Mouse (Mus musculus): ENCODE data around the gene Fam161b. TPM values are rescaled to one million over a fixed set of nuclear protein-coding genes. Genes with fewer than 3 reads are reported as not detected.

The Fam161b gene
- 1 to 10 TPM; 9.6 TPM for total RNA-seq (2021)

DNA sequence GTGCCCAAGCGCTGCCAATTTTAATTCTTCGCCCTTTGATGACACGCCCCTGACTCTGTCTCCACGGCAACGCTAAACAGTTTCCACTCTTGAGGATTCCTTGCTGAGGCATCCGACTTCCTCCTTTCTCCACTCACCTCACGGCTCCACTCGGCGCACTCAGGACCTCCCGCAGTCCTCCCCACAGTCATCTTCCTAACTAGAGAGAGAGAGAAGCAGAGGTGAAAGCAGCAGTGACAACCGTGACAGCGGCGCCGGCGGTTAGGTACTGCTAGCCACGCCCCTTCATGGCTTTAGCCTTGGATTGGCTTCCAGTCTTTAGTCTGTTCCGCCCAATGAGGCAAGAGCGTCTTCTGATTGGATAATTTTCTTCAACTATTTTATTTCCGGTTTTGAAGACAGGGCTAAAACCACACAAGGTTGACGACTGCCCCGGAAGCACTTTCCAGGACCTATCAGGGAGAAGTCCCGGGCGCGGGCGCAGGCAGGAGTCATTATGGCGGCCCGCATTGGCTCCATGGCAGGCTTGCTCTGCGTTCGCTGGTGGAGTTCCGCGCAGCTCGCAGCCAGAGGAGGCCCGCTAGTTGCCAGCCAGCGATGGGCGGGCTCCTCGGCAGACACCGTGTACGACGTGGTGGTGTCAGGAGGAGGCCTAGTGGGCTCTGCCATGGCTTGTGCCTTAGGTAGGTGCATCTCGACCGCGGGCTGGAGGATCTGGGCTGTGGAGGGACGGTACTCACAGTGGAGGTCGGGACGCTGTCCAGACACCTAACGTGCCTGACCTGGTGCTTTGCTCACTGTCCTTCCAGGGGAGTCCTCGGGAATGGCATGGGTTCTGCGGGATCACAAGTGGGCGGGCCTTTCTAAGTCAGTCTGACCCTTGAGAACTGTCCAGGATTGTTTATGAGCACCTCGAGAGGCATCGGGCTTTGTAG lies at the start of gene Fam161b, which contains the start of gene Coq6:
Gene Fam161b (minus strand): TSS at position 279 of the 935 bp plus-strand sequence.
Gene Coq6 (plus strand): TSS at position 103 of the 935 bp plus-strand sequence.
- peak; percentile 96 to 97 for DNase-seq (ENCODE audit: extremely low spot score in 1 of 2, low spot score in 2 of 2)
- intact Hi-C loops (cut with DNase I), result no loop called here

DNA sequence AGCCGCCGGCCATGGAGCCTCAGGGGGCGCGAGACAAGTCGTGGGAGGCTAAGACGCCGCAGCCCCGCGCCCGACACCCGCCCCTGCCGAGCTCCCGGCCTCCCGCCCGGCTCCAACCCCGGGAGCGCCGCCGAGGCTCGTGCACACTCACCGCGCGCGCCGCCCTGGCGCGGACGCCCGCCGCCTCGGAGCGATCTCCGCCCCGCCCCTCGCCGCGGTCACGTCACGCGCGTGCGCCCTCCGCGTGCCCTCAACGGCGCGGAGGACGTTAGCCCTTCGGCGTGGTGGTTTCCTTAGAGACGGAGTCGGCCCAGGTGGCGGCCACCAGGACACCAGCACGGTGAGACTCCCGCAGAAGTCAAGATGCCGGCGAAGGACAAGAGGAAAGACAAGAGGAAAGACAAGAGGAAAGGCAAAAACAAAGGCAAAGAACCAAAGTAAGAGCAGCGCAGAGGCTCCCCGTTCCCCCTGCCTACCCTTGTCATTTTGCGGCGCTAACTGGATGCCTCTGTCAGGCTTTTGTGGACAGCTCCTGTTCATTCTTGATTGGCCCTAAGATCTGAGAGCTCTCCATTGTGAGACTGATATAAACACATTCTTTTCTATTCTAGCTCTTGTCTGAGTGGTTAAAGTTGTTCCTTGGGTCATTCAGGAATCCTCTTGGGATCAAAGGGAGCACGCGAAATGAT lies 47.3 kb upstream of the Fam161b start, which contains the start of the genes Entpd5 and Bbof1:
Gene Entpd5 (minus strand): TSS at position 211 of the 689 bp plus-strand sequence.
Gene Bbof1 (plus strand): TSS at position 253 of the 689 bp plus-strand sequence.
- peak; percentile 82 to 94 for DNase-seq (ENCODE audit: extremely low spot score in 1 of 2, low spot score in 2 of 2)
- intact Hi-C loops (cut with DNase I), result no loop called here

DNA sequence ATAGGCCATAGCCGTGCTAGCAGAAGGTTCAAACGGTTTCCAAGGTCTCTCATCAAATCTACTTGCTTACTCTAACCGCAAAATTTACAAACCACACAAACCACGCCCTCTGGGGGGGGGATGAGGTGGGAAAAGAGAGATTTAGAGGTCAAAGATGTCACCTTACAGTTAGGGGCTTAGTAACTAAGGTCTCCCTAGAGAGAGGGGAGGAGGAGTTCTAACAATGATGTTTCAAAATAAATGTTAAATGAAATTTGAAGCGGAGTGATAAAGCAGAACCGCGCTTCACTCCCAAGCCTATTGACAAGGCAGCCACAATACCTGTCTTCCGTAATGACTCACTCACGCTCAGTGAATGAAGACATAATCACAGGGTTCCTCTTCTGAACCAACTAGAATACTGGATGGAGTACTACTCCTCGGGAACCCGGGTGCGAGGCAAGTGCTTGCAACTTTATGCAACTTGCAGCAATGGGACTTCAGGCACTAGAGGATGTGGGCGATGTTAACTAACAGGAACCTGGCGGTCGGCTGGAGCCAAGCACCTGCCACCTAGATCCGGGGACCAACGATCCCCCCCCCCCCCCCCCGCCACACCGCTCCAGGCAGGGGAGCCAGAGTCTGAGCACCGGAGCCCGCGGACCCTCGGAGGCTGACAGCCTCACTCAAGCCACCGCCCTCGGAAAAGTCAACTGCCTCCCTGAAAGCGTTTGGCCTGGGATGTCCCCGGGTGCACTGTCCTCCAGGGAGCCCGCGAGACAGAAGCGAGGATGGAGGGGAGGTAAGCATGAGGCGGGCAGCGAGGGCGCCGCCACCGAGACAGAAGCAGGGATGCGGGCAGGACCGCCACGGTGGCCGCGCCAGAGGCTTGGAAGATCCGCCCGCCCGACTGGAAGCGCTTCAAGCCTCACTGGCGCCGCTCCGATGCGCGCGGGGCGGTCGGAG lies 46.5 kb upstream of the Fam161b start:
- DNase-seq (ENCODE audit: extremely low spot score in 1 of 2, low spot score in 2 of 2), result peak in 1 of 2 experiments; percentile 27
- intact Hi-C loops (cut with DNase I), result no loop called here

DNA sequence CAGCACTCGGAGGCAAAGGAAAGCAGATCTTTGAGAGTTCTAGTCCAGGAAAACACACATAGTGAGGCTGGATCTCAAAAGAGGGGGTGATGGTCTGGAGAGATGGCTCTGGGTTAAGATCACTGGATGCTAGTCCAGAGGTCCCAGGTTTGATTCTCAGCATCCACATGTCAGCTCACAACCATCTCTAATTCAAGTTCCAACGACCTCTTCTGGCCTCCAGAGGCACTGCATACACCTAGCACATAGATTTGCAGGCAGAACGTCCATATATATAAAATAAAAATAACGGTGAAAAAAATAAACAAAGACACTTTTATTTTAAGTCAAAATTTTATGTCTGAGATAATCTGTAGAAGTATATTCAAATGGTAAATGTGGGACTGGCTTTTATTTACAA lies 45.6 kb upstream of the Fam161b start:
- intact Hi-C loops (cut with DNase I), result no loop called here
- DNase-seq (ENCODE audit: extremely low spot score in 1 of 2, low spot score in 2 of 2), result no peak

DNA sequence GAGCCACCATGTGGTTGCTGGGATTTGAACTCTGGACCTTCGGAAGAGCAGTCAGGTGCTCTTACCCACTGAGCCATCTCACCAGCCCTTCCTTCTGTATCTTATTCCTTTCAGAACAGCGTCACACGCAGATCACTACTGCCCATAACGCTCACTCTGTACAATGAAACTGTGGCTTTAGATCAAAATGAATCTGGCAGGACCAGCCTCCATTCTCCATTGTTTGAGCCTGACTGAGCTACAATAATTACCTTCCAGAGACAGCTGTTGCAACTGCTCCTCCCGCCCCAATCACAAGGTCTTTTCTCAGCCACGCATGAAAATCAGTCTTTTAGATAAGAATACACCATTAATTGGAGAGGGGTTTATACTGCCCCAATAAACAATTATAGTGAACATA lies 42.9 kb upstream of the Fam161b start:
- intact Hi-C loops (cut with DNase I), result no loop called here
- no peak for DNase-seq (ENCODE audit: extremely low spot score in 1 of 2, low spot score in 2 of 2)

DNA sequence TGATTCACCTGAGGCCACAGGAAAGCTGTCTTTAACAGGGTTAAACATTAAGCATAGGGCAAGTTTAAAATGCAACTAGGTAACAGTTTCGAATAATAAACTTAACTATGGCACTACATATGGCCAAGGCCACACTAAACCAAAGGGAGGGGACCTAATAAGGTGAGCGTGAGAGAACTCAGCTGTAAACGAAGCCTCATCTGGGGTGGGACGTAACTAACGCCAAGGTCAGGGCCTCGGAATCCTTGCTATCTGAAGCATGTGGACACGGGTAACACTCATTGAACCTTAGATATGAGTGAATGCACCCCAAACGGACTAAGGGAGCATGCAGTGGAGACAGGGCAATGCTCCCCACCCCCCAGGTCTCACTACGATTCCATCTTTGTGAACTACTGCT lies 41.3 kb upstream of the Fam161b start:
- intact Hi-C loops (cut with DNase I), result no loop called here

DNA sequence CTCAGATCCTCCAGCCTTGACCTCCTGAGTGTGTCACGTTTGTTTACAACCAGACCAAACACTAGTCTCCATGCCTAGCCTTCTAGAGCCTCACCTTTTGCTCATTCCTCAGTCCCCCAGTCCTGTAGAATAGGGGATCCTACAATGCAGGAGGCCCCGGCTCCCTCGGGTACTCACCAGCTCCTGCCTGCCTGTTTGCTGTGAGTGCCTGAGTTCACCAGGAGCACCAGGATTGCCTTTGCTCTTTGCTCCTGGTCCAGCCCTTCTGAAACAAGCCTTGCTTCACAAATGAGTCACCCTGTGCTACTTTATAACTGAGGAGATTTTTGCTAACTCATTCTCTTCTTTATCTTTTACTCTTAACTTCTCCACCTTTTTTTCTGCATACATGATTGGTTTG lies 39.0 kb upstream of the Fam161b start:
- intact Hi-C loops (cut with DNase I), result no loop called here
- DNase-seq (ENCODE audit: extremely low spot score in 1 of 2, low spot score in 2 of 2), result no peak

More for the DNA sequence above, 41.3 kb upstream of the Fam161b start:
- no peak for DNase-seq (ENCODE audit: extremely low spot score in 1 of 2, low spot score in 2 of 2)

DNA sequence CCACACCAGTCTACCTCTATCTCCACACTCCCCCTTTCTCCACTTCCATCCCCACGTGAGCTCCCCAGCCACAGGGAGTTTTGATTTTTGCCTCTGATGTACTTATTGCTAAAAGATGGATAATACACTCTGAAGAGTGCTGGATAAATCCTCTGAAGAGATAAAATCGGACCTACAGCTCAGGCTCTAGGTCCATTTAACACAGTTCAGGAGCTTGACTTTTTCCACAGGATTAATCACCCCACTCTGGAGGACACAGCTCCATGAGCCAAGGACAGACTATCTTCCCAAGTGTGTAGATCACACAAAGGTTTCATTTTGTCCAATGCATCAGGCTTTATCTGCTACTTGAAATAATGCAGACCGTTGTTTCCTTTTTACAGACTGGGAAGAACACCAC lies 38.4 kb upstream of the Fam161b start:
- DNase-seq (ENCODE audit: extremely low spot score in 1 of 2, low spot score in 2 of 2), result no peak
- intact Hi-C loops (cut with DNase I), result no loop called here

DNA sequence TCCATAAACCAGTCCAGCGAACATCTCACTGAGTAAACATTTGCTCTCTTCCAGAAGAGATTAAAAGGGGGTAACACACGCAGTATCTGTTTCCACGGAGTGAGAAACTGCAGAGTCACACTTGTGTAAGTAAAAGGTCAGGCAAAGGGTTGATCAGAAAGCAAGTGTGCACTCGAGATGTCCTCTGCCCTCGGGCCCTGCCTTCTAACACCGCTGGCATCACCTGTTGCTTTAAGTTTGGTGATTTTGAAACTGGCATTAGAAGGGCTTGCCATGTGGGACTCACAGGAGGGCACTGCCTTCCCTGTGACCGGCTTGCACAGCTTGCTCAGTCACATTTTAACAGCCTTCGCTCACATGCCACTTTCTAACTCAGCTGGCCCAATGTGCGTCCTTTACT lies 38.0 kb upstream of the Fam161b start:
- DNase-seq (ENCODE audit: extremely low spot score in 1 of 2, low spot score in 2 of 2), result no peak
- intact Hi-C loops (cut with DNase I), result no loop called here

DNA sequence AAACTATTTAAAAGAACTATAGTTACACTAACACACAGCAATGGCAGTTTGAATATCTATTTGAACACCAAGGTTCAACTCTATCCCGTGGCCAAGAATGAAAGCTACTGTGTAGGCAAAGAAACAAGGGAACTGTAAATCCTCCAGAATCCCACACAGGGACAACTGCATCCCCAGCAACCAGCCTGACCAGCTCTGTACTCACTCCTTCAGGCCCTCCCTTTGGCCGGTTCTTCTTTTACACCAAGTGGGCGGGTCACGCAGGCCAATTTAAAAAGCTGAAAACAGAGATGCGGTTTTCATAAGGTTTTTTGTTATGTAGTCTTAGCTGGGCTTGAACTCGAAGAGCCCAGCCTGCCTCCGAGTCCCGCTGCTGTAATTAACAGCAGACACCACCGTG lies 37.5 kb upstream of the Fam161b start:
- intact Hi-C loops (cut with DNase I), result no loop called here
- DNase-seq (ENCODE audit: extremely low spot score in 1 of 2, low spot score in 2 of 2), result no peak

DNA sequence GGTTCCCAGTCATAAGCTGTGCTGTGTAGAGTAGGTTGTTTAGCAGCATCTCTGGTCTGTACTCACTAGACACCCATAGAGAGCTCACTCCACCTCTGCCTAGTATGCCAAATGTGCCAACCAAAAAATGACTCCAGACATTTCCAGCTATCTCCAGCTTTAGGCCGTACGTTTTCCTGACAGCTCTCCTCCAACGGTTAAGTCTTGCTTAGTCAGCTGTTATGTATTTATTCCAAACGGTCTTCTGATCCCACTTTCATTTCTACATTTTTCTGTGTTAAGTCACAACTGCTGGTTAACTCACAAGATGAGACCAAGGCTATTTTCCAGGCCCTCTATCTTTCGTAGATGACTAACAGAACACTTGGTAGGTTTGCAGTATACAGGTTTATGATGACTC lies 37.0 kb upstream of the Fam161b start:
- DNase-seq (ENCODE audit: extremely low spot score in 1 of 2, low spot score in 2 of 2), result no peak
- intact Hi-C loops (cut with DNase I), result no loop called here

DNA sequence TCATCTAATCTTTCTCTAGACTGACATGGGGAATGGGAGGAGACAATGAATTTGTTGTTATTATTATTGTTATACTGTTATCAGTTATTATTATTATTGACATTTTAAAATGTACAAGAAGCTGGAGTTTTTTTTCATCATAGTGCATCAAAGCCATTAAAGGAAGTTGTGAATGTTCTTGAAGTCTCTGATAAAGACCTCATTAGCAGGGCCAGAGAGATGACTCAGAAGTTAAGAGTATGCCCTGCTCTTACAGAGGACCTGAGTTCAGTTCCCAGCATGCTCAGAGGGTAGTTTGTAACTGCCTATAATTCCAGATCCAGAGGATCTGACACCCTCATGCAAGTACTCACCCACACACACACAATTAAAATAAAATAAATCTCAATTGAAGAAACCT lies 36.1 kb upstream of the Fam161b start:
- no peak for DNase-seq (ENCODE audit: extremely low spot score in 1 of 2, low spot score in 2 of 2)
- intact Hi-C loops (cut with DNase I), result no loop called here

DNA sequence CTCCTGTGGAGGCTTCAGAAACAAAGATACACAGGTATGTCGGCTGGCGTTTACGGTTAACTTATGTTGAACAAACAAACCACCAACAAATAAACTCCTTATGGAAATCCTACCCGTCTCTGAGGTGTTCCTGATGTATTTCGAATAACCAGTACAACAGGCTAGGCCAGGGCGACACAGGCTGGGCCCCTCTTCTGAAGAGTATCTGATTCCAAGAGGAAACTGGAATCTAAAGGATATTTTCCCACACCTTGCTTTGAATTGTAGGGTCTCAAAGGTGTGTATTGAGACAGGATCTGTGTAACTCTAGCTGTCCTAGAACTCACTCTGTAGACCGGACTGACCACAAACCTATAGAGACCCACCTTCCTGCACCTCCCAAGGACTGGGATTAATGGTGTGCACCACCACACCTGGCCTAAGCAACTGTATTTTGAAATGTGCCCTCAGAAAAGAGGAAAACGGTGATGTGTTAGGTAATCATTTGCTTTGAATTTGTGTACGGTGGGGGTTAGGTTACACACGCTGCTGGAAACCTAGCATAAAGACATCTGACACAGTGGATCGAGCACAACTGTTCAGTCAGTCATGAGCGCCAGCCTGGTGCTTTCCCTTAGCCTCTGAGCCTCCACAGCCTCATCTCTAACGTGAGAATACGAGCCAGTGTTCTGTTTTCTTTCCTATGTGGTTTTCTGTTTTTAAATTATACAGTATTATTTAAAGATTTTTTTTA lies 35.5 kb upstream of the Fam161b start:
- no peak for DNase-seq (ENCODE audit: extremely low spot score in 1 of 2, low spot score in 2 of 2)
- intact Hi-C loops (cut with DNase I), result no loop called here

DNA sequence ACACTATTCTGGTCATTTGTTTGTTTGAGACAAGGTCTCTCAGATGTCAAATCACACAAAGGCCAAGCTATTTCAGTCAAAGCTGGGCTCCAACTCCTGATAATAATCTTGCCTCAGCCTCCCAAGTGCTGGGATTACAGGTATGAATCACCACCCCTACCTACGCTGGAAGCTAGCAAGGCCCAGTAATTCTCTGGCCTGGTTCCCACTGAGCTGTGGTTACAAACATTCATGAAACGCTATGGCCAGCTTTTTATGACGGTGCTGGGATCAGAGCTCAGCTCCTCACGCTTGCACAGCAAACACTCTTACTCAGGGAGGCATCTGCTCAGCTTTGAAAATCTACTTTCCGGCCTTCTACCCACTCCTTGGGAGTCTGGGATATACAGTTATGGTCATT lies 32.2 kb upstream of the Fam161b start:
- no peak for DNase-seq (ENCODE audit: extremely low spot score in 1 of 2, low spot score in 2 of 2)
- intact Hi-C loops (cut with DNase I), result no loop called here

DNA sequence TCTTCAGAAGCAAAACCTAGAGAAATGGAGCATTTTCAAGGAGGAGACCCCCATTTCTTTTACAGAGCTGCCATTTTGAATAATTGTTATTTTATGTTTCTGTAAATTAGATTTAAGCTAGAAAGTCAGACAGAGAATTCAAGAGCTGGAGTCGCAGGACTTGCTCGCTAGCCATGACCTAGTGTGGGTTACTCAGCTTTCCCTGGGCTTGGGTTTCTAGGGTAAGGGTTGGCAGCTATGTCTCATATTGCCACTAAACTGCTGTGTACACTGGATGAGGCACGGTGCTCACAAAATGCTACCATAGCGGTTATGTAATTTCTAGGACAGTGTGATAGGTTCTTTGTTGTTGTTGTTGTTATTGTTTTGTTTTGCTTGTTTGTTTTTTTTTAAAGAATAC lies 31.0 kb upstream of the Fam161b start:
- DNase-seq (ENCODE audit: extremely low spot score in 1 of 2, low spot score in 2 of 2), result no peak
- intact Hi-C loops (cut with DNase I), result no loop called here

DNA sequence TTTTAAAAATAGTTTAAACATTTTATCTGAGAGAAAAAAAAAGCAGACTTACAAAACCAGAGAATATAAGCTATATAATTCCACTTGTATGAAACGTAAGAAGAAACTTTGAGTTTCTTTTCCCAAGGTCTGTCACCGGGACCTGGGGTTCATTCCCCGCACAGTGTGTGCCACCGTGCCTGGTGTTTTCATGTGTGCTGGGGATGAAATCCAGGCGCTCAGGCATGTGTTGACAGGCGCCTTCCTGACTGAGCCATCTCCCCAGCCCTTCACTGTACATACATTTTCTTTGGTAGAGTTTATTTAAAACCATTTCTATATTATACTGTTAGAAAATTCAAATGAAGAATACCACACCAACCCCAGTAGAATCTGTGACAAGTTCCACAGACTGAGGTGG lies 28.7 kb upstream of the Fam161b start:
- no peak for DNase-seq (ENCODE audit: extremely low spot score in 1 of 2, low spot score in 2 of 2)
- intact Hi-C loops (cut with DNase I), result no loop called here

DNA sequence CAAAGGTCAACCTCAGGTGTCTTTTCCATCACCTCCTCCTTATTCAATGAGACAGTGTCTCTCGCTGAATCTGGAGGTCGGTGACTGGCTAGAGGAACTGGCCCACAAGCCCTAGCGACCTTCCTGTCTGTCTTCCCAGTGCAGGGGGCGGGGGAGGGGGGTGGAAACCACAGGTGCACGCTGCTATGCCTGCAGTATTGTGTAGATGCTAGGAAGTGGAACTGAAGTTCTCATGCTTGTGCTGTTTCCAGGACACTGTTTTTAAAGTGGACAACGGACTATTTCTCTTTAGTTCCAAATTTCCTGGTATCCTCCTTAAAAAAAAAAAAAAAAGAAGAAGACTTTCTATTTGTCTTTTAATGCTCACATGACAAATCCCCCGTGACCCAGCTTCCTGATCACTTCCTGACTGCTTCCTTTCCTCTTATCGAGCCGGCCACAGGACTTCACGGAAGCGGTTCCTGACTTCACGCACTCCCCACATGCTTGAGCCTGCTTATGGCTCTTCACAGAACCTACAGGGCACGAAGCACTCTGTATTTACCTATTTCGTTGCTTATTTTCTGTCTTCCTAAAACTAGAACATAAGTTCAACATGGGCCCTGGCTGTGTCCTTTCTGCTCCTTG lies 27.3 kb upstream of the Fam161b start:
- intact Hi-C loops (cut with DNase I), result no loop called here
- DNase-seq (ENCODE audit: extremely low spot score in 1 of 2, low spot score in 2 of 2), result no peak

DNA sequence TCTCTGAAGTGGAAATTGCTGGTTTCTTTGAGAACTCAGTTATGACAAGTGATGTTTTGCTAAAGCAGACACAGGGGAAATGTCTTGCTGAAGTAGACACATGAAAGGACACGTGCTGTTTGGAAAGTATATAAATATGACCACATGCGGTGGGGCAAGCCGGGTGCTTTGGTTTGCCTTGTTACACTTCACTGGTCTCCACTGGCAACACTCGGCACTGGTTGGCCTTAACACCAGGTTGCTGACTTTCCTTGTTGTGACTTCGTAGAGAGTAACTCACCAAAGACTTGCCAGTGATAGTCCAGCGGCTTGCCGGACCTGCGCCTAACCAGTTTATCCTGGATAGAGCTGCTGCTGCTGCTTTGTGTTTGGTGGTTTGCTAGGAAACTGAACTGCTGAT lies 26.5 kb upstream of the Fam161b start:
- no peak for DNase-seq (ENCODE audit: extremely low spot score in 1 of 2, low spot score in 2 of 2)
- intact Hi-C loops (cut with DNase I), result no loop called here
